Mouse (Mus musculus) heart, adult 2 months (tissue): Measurements from ENCODE around the gene Fam136a.

Source experiments
- CTCF ChIP-seq: fragments of 200-600 bp; IDR thresholded peaks from 2 replicates; pipeline ENCODE4 v1.8.1; 2022; ENCODE audit warnings: antibody characterized with exemption, mild to moderate bottlenecking, moderate library complexity
- EP300 ChIP-seq: fragments of 200-500 bp; IDR thresholded peaks from 2 replicates; pipeline ENCODE4 v1.6.1; 2011; ENCODE audit warnings: low read depth, low read length, control low read depth; ENCODE audit not compliant: insufficient read depth
- POLR2A ChIP-seq: fragments of 200-500 bp; IDR thresholded peaks from 2 replicates; pipeline ENCODE4 v1.6.1; 2011; ENCODE audit warnings: mild to moderate bottlenecking, low read depth, low read length, control low read depth; ENCODE audit not compliant: insufficient read depth

DNA sequence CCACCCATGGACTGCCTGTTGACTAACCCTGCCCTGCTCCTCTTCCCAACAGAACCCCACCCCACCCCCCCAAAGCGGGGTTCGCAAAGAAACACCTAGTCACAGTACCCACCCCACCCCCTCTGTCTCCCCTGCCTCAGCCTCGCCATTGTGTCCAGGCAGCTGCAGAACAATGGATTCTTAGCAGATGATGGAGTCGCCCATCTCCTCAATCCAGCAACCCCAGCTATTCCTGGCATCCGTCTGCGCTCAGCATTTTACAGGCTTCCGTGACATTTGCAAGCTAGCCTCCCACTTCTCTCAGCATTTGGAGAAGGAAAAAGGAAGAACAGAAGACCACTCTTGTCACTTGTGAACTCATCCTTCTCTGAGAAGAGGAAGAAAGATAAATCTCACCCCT is 21.8 kb upstream of the Fam136a start:
- TF ChIP-seq CTCF (no peak), POLR2A (no peak), EP300 (no peak)
